Mouse (Mus musculus) liver, embryonic 14.5 days (tissue): ENCODE measurements around the gene St6galnac4.

ENCODE experiments used
- CTCF ChIP-seq: IDR thresholded peaks from 2 replicates; pipeline ENCODE4 v1.5.1; 2016; ENCODE audit warnings: antibody characterized with exemption, low read depth, control low read depth
- EP300 ChIP-seq: IDR thresholded peaks from 2 replicates; pipeline ENCODE4 v1.6.1; 2016; ENCODE audit warnings: antibody characterized with exemption, low read depth

GRCm38 (mm10) chr2:32537360-32537905, 49.5 kb upstream of the St6galnac4 start:
- no peak for TF ChIP-seq CTCF
- no peak for TF ChIP-seq EP300
